Mouse (Mus musculus) testis, postnatal 10 days (tissue): ENCODE results near the gene Has1.
"Not testable (repeated sequence)": the region's sequence is repeated elsewhere in the genome, so short reads cannot be mapped to it uniquely, and the experiment has no call there.

ENCODE experiments used
- DNase-seq: peaks from one replicate; pipeline ENCODE4 v3.0.0; 2021; ENCODE audit warnings: low spot score

Has1 gene

DNA sequence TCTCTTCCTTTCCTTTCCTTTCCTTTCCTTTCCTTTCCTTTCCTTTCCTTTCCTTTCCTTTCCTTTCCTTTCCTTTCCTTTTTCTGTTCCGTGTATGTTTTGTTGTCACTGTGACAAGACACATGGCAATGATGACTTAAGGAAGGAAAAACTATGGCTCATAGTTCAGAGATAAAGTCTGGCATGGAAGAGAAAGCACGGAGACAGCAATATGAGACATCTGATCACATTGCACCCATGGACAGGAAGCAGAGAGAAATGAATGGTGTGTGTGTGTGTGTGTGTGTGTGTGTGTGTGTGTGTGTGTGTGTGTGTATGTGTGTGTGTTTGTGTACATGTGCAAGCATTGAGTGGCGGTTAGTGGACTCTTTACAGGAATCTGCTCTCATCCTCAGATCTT lies 10.4 kb downstream of the Has1 start:
- not testable (repeated sequence) for DNase-seq

DNA sequence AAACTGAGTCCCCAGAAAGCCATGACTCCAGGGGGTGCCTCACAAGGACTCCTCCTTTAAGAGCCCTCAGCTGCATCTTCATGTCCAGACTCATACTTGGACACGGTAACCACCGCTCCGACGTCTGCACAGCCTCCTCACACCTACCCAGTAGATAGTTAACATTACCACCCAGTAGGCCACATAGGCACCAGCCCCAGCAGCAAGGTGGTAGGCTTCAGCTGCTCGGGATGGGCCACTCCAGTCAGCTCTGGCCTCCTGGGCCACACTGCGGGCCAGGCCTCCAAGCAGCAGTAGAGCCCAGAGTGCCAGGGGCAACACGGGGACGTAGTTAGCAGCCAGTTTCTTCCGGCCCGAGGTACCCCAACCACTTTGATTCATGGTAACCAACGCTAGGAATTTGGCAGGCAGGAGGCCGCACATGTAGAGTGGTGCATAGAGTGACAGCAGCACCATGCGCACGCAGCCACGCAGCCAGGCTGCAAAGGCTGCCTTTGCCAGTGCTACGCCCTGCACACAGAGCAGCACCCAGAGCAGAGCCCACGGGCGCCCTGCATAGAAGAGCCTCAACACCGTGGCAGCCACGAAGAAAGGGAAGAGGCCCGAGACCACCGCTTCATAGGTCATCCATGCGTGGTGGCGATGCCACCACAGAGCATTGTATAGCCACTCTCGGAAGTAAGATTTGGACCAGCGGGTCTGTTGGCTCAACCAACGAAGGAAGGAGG lies 11.3 kb downstream of the Has1 start:
- DNase-seq = no peak

DNA sequence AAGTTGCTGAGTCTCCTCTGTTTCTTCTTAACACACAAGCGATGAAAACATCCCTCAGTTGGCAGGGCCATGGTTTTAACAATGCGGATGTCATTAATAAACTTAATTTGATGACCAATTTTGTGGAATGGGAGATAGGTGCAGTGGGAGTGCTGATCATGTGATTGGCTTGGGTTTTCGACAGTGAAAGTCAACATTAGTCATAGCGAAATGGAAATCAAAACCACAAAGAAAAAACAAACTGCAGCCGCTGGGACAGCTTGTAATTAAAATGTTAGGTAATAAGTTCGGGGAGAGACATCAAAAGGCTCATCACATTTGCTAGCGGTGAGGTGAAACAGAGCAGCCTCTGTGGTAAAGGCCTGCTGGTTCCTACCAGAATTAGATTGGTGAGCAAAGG lies 14.2 kb downstream of the Has1 start:
- DNase-seq = no peak

DNA sequence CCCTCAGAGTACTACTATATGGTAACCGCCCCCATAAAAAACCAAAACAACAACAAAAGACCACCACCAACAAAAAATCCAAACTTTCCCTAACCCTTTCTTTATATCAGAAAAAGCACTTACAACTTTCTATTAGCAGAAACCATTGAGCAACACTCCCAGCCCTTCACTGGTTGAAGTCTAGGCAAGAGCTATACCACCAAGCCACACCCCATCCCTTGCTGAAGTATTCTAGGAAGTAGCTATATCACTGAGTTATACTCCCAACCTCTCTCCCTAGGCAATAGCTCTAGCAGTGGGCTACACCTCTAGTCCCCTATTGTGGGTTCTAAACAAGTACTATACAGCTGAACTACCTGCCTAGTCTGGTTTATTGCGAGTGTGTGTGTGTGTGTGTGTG lies 15.7 kb downstream of the Has1 start:
- DNase-seq = no peak

DNA sequence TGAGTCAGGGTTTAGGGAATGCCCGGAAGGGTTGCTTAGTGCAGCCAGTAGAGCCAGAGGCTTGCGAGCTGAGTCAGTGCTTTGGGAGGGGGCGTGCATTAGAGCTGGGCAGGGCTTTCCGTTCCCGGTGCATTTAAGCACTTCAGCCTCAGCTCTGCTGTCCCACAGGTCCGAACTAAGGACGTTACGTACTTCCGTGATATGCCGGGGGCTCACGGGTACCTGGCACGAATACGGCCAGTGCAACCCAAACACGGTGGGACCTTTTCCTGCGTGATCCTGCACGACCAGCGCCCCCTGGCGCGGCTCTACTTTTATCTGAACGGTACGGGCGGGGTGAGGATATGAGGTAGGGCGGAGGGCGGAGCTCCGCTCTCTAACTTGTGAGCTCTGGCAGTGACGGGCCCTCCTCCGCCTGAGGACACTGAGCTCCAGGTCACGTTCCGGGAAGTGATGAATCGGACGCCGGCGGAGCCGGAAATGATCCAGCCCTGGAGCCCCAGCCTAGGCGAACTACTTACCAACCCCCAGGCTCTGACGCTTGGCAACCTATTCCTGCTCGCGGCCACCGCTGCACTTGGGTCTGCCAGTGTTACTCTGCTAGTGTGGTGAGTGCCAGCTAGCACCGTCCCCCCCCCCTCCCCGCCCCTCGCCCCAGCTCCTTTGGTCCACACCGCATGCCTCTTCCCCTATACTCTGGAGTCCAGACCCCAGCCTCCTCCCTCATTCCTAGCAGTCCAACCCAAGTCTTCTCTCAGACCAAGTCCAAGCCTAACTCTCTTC lies 16.9 kb downstream of the Has1 start:
- DNase-seq = peak; percentile 96

DNA sequence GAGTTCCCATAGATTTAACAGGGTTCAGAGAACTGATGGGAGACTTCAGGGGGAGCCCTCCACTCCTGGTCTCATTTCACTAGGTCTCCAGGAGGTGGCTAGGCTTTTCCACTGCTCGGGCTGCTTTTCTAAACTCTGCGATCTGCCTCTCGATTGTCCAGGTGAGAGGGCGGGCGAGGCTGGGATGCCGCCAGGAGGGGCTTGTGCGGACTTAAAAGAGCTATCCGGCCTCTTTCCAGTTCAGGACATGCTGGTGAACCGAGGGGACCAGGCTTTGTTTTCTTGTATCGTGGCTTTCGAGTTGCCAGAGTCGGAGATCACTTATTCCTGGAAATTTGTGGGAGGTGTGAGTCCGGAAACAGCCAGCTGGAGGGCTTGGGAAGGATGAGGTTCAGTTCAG lies 17.6 kb downstream of the Has1 start:
- DNase-seq = peak; percentile 56

DNA sequence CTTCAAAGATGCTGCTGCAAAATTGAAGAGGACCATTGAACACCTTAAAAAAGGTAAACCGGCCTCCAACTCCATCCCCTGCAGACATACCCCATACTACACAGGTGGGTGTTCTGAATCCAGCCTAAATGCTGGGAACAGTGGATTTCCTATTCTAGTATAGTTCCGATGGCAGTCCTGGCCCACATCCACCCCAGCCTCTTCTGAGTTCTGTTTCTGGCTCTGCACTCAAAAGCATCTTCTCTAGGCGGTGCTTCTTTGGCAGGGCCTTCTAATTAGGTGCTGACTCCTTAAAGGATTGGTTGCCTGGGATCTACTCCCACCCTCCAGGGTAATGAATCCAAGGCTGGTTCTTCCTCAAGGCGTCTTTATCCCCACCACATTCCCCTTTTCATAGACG lies 18.9 kb downstream of the Has1 start:
- DNase-seq = no peak

DNA sequence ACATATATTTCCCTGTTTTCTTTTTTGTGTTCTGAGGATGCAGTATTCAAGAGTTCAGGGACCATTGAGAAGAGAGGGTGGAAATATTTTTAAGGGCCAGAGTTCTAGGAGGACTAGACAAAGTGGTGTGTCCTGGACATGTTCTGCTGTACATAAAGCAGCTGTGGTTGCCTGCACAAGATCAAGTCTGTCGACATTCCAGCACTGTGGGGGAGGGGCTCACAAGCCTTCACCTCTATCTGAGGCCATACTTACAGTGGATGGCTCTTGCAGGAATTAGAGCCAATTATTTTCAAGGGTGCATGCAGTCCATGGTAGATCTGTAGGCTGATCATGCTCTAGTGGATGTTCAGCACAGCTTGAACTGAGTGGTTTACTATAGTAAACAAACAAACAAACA lies 20.1 kb downstream of the Has1 start:
- DNase-seq = no peak

DNA sequence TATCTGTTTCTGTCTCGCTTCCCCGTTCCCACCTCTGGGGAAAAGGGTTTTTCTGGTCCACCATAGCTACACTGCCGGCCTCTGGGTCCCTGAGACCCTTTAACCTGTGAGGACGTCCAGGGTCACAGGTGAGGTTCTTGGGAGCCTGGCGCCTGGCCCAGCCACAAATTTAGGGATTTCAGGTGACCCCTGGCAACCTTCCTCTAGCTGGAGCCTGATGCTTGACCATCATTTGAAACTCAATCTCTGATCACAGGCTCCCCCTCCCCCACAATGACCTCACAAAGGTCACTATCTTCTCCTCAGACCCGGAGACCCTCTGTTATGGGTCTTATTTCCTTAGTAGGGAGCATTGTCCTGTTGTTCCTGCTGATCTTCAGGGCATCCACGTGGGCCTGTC lies 24.3 kb downstream of the Has1 start:
- DNase-seq = no peak

DNA sequence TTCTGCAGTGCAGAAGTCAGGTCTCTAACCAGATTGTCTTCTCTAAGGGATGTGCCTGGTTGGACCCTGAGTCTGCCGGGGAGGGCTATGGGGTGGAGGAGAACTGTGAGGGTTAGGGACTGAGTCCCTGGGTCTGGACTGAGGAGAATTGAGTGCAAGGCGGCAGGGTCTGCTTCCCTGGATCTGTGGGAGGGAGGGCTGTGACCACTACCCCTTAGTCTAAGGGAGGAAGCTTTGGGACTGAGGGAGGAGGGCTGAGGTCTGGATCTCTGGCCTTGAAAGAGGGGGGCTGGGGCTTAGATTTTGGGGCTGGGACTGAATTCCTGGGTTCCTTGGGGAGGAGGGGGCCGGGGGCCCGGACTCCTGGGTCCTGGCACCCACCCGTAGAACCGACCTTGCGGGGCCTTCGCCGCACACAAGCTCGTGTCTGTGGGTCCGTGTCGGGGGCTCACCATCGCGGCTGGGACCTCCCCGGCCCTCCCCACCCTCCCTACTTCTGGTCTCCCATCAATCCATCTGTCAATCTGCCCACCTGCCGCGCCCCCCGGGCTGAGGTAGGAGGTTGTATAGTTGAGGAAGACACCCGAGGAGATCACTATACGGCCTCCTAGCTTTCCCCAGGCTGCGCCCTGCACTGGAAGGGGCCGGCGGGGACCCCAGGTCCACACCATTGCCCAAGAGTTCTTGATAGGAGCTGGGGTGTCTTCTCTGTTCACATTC lies 25.0 kb downstream of the Has1 start:
- no peak for DNase-seq

DNA sequence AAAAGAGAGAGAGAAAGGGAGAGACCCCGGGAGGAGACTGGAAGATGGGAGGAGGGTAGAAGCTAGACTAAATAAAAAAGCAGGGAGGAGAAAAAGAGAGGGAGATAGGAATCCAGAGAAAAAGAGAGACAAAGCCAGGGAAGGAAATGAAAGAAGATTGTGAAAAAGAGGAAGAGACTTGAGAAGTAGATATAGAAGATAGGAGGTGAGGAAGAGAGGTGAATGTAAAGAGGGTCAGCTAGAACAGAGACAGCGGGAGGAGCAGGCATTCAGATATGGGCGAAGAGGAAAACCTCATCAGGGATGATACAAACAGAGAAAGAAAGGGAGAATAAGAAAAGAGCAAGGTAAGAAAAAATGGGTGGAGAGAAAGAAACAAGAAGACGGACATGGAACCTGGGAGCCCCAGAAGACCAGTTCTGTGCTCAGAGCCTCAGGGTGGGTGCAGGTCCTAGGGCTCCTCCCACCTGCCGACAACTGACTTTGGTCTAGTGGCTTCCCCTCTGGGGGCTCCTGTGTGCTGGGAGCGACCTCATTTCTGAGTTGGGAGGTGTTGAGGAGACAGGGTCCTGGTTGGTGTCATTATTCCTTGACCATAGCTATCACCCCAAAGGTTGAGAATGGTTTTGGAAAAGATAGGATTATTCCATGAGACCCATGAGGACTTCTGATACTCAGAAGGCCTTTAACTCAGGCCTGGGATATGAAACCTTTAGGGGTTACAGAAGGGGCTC lies 25.8 kb downstream of the Has1 start:
- DNase-seq = no peak

DNA sequence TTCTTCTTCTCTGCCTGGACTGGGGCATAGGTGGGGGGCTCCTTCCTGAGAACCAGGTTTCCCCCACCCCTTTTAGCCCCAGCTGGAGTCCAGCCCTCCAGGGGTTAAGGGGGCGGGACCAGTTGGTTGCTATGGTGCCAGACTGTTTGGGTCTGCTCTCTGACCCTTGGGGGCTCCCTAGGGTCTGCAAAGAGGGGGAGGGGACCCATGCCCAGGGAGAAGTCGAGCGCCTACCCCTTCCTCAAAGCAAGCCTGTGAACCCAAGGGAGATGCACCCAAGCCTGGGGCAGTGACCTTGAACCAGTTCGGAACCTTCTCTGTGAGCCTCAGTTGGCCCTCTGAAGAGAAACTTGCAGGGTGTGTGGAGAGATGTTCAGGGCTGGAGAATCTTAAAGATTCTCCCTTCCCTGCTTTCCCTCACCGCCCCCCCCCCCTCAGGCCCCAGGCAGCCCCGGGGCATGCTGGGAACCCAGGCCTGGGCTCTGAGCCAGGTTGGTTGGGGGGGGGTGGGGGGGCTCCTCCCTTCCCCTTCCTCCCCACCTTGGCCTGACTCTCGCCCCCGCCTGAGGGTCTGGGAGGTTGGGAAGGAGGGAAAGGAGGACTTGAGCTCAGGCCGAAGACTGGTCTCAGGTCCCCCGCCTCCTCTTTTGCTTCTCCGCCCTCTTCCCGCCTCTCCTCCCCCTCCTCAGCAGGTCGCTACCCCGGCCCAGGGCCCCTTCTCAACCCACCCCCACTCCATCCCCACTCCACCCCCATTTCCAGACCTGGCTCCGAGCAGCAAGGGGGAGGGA lies 26.6 kb downstream of the Has1 start:
- DNase-seq = peak; percentile 80

DNA sequence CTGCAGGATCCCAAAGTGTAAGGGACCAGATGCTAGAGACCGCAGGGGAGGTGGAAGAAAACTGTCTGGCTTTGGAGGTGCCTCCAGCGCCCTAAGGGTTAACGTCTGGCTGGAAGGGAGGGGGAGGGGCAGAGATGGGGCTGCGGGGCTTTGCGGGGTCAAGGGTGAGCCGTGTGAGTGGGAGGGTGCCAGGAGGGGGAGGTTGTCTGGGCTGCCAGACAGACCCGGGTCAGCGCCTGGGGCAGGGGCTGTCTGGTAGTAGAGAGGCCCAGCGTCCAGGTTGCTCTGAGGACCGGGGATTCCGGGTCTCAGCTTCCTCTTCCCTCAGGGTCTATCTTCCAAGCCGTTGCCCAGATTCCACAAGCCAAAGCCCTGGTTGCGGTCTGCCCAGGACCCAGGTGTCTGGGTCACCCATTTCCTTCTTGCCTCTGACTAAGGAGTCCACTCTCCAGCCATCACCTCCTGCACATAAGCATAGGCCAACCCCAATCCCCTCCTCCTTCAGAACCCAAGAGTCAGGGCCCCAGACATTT lies 27.3 kb downstream of the Has1 start:
- DNase-seq = peak; percentile 89

DNA sequence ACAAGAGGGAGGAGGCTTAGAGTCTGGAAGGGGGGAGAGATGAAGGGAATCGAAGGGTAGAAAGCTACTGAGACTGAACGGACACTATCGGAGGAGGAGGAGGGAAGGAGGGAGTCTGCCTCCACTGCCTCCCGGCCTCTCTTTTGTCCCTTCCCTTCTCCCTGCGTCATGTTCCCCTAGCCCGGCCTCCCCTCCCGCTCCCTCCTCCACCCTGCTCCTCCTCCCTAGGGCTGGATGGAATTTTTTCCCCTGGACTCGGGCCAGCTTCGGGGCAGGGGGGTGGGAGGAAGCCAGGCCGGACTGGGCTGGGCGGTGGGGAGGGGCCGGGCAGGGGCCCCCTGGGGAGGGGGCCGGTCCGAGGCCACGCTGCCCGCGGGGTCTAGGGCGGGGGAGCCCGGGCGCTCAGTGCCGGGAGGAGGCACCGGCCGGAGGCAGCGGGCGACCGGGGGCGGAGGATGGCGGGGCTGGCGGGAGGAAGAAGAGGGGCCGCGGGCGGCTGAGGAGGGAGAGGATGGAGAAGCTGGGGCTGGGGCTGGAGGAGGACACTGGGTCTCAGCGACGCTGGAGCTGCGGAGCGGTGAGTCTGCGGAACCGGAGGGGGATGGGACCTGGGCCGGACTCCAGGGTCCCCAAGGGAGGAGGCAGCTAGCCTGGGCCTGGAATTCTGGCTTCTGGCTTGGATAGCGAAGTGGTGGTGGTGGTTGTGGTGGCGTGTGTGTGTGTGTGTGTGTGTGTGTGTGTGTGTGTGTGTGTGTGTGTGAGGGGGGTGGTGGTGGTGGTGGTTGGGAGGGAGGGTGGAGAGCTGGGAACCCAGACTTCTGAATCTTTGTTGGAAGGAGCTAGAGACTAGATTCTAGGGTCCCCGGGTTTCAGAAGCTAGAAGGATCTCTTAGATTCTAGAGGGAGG lies 28.0 kb downstream of the Has1 start, which contains the start of gene Spaca6:
Gene Spaca6 (plus strand): TSS at position 408 of the 907 bp plus-strand sequence.
- peak; percentile 98 for DNase-seq

DNA sequence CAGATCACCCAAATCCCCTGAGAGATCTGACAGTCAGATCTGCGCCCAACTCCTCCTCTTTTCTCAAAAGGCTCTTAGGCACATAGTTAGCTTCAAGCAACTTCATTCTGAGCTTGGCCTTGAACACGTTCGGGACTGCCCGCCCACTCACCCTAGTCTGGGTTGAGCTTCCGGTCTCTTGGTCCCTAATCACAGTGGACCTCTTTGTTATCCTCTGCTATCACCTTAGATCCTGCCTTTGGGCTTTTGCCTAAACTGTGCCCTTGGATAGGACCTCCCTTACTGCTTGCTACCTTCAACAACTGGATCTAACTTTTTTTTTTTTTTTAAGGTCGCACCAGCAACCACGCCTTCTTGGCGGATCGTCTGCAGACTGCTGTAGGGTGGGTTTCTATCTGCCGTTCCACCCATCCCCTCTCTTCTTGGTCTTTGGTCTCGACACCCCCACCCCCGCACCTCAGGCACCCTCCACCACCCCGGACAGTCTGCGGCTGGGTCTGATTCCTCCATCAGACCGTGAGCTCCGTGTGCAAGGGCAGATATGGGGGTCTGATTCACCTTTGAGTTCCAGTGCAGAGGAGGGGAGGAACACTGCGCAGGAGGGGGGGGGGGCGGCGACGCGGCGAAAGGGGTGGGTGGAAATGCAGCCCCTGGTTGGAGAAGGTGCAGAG lies 28.9 kb downstream of the Has1 start:
- peak; percentile 73 for DNase-seq

DNA sequence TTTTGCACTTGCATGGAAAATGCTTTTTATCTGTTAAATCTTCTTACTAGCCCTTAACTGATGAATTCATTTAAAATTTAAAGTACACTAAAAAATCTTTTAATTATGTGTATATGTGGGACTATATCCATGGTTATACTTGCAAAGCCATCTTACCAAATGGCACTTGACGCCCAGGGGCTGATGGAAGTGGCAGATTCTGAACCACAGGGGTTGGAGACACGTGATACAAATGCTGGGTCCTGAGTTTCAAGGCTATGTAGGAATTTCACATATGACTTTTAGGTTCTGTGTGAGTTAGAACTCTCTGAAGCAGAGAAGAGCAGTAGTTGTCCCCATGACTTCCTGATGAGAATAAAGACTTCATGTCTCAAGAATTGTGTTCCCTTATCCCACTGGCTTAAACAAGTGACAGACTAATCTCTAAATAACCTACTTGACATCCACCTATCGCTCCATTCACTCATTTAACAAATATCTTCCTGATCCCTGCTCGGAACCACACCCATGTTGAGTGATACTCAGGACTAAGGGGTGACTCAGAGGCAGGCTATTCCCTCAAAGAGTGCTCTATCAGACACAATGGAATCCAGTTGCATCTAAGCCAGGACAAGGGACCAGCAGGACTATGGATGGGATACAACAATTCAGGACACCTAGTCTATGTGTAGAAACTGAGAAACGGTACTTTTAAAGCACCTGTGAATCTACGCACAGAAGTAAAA lies 31.2 kb downstream of the Has1 start:
- no peak for DNase-seq

DNA sequence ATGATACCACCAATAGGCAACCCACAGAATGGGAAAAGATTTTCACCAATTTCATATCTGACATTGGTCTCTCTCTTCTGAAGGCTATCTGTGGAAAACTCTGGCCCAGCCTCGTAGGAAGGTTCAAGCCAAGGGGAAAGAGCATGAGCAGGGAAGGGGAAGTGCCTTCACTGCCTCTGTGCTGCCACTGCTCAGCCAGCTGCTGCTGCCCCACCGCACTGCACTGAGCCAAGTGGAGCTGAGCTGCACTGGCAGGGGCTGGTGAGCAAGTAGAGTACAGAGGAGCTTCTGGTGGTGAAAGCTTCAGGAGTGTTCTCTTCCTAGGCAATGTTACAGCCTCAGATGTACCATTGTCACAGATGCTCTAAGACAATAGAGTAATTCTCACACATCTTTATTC lies 59.5 kb downstream of the Has1 start:
- no peak for DNase-seq
